Mouse (Mus musculus): ENCODE results near the gene Ctxn2.

Gene Ctxn2

DNA sequence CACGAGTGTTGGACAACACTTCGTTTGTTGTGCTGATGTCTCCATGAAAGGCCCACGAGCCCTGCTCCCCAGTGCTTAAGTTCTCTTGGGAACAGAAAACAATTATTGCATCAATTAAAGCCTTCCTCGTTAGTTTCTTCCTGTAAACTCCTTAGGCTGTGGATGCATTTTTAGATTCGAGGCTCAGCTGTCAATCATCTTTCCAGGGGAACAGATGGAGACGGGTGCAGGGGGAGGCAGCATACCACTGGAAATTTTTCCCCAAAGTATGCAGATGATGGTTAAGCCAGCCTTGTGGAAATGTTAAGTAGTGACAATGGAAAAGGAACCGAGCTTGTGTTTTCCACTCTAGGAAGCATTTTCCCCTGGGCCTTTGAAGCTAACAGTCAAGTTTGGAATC lies 60.3 kb downstream of the Ctxn2 start:
- DNase-seq (ENCODE audit: low read depth, low spot score): no peak

Measured in WW6 (cell line).